Mouse (Mus musculus): ENCODE measurements around the gene Lrrc25.

Lrrc25 gene

DNA sequence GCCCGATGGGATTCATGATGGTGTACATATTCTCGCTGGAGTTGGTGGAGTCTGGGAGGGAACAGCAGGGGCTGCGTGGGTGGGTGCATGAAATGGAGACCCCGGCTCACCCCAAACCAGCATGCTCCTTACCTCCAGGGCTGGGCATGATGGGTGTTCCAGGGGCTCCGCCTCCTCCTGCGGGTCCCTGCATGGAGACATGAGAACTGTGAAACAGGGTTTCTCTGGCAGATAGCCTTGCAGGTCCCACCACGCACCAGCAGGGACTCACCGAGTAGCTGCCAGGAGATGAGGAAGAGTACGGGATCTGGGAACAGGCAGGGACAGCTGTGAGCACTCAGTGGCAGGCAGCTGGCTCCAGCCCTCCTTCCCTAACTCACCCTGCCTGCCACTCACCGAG lies 17.2 kb upstream of the Lrrc25 start:
- in situ Hi-C loops (cut with MboI; ENCODE audit: low sequenced_read_pairs), result no loop called here

DNA sequence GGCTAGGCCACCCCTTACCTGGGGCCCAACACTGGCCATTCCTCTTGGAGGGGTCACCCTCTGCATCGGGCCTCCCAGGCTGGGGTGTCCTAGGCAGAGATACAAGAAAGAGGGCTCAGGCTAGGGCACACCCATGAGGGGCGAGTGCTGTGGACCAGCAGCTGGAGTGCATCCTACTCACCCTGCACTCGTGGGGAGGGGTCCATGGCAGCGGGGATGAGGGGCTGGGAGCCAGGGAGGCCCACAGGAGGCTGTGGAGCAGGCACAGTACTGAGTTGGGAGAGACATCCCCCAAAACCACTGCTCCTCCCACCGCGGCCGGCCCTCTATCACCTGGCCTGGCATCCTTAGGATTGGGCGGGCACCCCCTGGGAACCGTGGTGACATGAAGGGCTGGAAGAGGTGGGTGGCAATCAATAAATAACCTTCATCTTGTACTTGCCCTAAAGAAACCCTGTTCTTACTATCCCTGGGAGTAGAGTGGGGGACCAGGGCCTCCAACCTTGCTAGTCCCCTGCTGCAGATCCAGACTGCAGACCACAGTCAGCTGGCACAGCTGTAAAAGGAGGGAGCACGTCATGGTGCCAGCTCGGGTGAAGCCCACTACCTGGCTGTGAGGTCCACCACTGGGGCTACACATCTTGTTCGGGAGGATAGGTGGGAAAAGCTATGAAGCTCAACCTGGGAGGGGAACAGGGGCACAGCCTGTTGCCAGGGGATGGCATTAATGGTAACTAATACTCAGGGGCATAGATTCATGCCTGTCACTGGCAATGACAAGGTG lies 16.3 kb upstream of the Lrrc25 start:
- in situ Hi-C loops (cut with MboI; ENCODE audit: low sequenced_read_pairs), result no loop called here

DNA sequence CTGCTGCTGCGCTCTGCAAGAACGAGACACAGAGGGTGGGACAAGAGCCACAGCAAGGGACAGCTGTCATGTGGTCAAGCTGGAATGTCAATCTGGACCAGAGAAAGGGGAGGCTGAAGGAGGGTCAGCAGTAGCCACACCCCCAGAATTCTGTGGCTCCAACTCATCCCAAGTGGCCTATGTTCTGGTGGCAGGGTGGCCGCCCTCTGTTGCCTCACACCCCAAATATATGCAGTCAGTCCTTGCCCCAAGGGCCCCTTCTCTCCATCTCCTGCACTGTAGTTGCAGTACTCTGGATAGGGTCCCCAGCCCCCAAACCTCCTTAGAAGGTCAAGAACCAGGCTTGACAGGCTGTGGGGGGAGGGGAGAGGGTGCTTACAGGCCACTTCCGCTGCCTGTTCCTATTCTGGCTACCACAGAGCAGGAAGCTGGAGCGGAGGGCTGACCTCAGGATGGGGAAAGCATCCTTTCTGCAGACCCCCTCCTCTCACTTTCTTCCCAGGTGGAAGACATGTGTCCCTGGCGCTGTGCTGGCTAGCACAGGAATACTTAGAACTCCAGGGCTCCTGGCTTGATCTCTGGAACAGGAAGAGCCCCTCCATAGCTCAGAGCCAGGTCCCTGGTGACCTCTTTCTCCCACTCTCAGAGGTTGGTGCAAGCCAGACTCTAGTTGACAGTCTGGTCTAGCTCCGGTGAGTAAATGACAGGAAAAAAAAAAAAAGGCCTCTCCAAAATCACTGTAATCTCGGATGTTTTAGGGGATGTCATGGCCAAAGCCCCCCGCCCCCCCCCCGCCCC lies 15.3 kb upstream of the Lrrc25 start:
- in situ Hi-C loops (cut with MboI; ENCODE audit: low sequenced_read_pairs), result no loop called here

DNA sequence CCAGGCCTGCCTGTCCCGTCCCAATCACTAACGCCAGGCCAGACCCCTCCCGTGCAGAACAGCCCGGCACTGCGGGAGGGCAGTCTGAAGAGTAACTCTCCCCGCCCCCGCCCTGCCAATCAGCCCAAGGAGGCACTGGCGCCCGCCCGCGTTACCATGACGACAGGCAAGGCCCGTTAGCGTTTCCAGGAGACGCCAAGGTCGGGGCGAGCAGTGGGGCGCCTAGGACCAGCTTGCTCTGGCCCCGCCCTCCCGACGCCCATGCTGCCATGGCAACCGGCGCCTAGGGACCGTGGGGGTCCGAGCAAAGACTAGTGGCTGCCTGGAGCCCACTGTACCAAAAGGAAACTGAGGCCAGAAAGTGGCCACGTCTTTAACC lies 14.7 kb upstream of the Lrrc25 start:
- in situ Hi-C loops (cut with MboI; ENCODE audit: low sequenced_read_pairs), result no loop called here

DNA sequence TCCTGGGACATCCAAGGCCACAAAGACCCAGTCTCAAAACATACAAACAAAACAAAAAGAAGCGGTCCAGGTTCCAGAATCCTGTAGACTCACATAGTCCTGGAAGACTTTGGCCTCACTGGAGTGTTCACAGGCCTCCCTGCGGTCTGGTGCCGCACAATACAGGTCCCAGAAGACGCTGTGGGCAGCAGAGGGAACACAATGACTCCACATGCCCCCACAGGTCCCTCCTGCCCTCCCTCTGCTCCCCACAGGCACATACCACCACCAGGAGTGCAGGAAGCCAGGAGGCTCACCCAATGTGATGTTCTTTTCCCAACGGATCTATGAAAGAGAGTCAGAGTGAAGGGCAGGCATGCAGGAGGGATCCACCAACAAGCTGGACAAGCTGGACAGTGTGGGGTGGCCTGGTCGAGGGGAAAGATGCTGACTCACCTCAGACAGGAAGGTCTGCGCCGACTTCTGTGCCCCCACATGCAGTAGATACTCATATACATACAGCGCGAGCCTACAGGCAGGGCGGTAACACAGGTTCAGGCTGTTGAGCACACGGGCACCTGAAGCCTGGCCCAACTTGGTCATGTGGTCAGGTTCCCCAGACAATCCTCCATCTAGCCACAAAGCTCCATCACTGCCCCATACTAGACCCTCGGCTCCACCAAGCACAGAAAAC lies 13.7 kb upstream of the Lrrc25 start:
- in situ Hi-C loops (cut with MboI; ENCODE audit: low sequenced_read_pairs), result no loop called here

DNA sequence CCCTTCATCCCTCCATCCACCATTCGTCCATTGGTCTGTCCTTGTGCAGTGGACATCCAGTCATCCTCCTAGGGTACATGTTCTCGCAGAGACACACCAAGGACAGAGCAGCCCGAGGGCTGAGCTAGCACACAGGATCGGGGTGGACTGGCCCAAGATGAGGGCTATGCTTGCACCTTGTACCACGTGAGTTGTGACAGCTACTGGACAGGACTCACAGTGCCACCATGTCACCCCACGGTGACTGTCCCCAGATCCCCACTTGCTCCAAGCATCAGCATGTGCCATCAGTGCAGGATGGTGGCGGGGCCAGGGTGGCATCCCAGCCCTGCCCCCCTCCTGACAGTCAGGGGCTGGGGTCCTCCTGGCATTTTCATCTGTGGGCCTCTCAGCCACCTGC lies 11.4 kb upstream of the Lrrc25 start:
- in situ Hi-C loops (cut with MboI; ENCODE audit: low sequenced_read_pairs), result no loop called here

DNA sequence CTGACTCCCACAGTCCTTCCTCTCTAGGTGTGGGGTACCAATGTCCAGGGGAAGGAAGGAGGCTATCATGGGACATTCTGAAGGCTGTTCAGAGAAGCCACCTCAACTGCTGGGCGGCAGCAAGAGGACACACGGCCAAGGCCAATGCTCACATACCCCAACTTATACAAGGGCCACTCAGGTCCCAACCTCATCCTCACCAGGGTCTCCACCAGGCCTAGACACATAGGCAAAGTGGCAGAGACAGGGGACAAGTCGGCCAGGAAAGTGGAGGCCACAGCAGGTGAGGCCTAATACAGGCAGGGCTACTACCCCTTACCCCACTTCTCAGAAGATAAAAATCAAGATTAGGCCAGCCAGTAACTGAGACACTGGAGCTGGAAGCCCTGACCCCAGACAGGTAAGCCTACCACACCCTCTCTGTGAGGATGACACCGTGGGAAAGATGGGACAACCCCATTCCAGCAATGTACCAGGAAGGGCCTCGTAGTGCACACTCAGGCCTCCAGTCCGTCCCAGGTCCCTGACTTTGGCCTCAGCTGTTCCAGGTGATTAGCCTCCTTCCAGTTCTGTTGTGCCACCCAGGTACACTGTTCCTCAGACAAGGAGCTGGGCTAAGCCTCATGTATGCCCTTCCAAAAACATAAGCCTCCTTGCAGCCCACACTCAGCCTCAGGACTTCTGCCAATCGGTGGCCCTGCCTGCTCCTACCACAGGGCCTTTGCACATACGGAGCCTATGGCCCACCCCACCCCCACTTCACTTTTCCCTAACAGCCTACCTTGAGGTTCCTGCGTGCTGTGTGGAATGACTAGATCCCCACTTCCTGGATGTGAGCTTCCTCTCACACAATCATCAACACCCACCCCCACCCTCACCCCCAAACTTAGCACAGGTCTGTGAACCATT lies 9.8 kb upstream of the Lrrc25 start:
- in situ Hi-C loops (cut with MboI; ENCODE audit: low sequenced_read_pairs), result no loop called here

DNA sequence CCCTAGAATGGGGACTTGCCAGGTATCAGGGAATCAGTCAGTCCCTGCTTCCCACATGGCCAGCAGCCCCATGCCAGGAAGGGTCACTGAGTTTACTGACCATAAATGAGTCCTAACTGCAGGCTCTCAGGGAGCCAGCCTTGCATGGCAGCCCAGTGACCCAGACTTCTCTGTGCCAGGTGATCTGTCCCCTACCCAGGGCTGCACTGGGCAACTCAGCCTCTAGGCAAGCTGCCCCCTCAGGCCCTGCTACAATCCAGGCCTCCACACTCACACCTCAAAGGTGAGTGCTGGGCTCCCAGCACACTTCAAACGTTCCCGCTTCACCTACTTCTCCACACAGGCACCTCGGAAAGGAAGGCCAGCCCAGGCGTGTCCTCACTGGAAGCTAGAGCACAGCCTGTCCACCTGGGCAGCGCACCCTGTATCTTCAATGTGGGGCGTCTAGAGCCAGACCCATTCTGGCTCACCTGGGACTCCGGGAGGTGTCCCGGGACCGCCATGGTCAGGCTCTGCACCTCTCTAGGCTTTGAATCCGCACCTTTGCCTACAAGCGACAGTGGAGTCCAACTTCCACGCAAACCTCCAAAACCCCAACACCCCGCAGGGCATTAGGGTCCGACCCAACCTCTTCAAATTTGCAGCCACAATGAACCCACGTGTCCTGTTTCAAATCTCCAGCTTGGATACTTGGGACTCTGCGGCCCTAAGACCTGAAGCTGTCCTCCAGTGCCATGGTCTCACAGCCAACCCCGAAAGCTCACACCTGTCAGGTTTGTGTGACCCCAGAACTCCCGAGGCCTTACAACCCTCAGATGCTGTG lies 9.0 kb upstream of the Lrrc25 start:
- in situ Hi-C loops (cut with MboI; ENCODE audit: low sequenced_read_pairs), result no loop called here

DNA sequence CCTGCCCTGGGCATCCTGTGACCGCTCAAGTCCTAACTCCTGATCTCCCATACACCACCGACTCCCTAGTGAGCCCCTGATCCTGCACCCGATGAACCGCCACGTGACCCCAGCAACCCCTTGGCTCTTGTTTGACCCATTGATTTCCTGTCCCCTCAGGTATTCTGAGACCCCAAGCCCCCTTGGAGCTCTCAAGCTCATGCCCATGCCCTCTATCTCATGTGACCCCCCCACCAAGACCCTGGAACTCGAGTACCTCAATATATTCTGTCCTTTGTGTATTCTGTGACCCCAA lies 8.4 kb upstream of the Lrrc25 start:
- in situ Hi-C loops (cut with MboI; ENCODE audit: low sequenced_read_pairs), result no loop called here

DNA sequence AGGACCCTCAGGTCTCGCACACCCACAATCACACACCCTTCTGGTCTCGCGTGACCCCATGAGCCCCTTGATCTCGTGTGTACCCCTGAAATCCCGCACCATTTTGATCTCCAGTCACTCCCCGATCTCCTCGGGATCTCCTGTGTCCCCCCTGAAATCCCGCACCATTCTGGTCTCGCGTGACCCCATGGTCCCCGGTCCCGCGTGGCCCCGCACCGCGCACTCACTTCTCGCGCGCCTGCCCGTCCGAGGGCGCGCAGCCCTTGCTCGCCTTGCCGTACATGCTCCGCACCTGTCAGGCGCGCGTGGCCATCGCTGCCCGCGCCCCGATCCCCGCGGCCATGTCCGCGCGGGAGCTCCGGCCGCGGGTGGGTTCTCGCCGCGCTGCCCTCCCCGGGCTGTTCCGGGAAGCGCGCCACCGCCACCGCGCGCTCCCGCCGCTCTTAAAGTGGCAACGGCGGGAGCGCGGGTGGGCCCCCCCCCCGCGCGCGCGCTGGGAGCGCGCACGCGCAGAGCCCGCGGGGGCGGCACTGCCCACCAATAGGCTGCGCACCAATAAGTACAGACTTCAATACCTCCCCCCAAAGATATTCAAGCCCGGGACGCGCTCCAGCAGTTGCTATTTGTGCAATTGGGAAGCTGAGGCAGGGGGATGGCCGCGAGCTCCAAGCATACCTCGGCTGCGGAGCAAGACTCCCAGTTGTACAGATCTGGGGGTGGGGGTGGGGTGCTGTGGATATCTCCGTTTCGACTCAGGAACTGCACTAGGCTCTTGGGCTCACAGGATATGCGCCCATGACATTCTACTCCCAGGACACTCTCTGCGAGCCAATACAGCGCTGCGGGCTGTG lies 7.8 kb upstream of the Lrrc25 start:
- in situ Hi-C loops (cut with MboI; ENCODE audit: low sequenced_read_pairs), result no loop called here

DNA sequence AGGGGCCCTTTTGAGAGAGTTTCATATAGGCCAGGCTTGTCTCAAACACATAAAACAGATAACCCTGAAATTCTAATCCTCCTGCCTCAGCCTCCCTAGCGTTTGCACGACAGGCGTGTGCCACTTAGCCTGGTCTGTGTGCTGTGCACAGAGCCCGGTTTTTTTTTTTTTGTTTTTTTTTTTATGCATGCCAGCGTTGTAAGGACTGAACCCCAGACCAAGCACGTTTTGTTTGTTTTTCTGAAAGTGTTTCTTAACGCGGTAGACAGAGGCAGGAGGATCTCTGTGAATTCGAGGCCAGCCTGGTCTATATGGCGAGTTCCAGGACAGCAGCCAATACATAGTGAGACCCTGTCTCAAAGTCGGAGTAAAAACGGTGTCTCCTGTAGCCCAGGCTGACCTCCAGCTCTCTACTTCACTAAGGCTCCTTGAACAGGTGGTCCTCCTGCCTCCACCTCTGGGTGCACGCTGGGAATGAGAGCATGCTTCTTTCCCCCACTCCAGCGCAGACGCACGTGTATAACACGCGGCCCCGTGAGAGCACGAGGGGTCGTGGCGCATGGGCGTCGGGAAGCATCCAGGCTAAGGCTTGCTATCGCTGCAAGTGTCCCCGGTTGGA lies 7.1 kb upstream of the Lrrc25 start, which contains the start of gene Ssbp4:
Gene Ssbp4, minus strand, starts transcription at position 124 of the 619 bp plus-strand sequence.
- in situ Hi-C loops (cut with MboI; ENCODE audit: low sequenced_read_pairs), result no loop called here

DNA sequence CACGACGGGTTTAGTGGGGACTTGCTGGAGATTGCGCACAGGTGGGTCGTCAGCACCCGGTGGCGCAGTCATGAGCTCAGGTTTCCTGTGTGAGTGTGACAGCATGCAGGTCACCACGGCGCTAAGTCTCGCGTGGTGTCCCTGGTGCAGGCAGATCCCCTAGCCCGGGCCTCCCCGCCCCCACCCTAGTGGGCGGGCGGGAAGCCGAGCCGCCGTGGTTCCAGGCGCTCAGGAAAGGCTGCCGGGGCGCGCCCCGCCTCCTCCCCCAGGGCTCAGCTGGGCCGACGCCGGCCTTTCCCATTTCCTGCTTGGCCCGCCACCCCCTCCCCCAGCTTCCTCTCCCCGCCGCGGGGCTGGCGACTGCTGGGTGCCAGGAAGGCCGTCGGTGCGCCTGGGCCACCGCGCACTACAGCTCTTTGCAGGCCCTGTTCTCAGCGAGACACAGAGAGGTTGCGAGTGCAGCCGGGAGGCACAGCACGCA lies 6.5 kb upstream of the Lrrc25 start:
- in situ Hi-C loops (cut with MboI; ENCODE audit: low sequenced_read_pairs), result no loop called here

DNA sequence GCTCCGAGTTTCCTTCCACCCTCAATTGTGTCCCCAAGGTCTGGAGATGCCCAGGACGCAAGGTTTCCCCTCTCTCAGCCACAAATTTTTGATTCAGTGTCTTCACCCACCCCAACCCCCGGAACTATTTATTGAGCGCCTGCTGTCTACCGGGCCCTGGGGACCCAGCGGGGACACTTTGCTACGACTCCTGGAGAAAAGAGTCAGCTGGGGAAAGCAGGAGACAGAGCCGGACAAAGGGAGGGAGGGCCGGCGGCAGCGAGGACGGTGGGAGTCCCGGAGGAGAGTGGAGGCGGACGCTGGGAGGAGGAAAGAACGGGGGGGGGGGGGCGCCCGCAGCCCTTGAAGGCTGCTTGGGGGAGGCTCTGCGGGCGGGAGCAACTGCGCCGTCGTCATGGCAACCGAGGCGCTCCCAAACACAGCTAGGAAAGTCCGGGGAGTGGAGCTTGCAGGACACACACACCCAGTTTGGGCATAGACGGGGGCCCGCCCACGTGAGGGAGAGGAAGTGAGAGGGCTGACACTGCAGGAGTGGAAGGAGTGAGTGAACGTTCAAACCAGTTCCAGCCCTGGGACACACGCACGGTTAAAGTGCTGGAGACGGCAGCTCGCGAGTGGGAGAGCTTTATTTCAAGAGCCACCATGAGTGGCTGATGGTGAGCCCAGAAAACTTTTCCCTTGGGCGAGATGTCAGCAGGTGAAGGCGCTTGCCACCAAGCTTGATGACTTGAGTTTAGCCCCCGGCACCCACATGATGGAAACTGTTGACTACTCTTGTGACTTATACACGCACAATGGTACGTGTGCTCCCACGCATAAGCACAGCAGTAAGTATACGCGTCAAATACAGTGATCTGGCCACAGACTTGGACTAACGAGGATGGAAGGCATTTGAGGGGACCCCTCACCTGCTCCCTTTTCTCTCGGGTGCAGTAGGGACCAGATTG lies 5.8 kb upstream of the Lrrc25 start:
- in situ Hi-C loops (cut with MboI; ENCODE audit: low sequenced_read_pairs), result no loop called here

DNA sequence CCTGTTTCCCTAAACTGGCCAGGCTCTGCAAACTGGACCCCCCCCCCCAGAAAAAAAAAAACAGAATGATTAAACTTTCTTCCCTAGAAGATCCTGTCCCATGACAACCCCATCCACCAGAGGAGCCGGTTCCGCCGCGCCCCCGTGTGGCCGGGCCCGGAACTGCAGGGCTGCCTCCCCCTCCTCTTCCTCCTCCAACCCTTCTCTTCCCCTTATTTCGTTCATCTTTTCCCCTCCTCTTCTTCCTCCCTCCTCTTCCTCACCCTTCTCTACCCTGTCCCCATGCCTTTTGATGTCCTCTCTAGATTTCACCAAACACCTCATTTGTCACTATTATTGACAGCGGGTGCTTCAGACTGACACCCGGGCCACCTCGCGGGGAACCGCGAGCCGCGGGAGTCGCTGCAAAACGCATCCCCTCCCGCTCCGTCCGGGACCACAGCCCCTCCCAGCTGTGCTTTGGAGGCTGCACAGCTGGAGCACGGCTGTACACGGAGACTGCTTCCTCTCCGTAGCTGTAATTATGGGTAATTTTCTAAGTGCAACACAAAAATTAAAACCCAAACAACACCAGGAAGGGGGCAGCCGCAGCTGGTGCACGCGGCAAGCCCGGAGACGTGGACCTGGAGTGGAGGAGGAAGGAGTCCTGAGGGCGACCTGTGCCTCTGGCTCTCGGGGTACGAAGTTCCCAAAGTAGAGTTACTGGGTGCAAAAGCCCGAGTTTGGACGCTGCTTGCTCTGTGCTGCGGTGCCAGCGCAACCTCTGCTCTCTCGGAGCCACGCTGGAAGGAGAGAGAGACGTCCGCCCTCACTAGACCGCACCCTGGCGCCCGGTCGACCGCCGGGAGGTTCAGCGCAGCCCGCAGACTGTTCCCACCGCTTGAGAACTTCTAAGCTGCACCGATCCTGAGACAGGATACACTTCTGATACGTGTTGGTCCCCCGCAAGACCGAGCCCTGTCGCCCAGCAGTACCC lies 4.9 kb upstream of the Lrrc25 start:
- in situ Hi-C loops (cut with MboI; ENCODE audit: low sequenced_read_pairs), result no loop called here

DNA sequence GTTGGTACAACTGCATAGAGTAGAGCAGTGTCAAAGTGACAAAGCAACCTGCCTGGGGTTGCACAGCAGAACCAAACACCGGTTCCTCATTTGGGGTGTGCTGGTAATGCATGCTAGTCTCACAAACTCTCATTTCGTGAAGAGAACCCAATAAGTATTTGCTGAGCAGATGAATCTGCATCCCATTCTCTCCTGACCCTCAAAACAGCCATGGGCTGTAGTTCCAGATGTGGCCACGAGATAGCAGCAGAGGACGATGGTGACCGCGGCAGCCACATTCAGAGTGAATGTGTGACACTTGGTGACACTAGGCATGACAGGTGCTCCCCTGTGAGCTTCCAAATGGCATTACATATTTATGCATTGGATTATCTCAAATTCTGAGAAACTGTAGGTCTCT lies 4.1 kb upstream of the Lrrc25 start:
- in situ Hi-C loops (cut with MboI; ENCODE audit: low sequenced_read_pairs), result no loop called here

DNA sequence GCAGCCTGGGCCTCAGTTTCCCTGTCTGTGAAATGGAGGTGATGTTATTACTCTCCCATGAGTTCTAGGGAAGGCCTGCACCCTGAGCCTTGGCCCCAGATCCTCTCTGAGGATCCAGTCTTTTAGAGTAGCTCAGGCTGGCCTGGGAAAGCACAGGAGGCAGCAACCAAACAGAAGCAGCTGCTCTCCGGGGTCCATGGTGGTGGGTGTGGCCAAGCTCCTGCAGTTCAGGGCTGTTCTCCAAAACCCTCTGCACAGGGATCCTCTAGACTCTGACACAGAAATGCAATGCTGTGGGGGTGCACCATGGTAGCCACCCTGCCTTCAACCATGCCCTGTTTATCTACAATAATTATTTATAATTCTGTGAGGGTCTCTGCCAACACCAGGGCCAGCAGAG lies 2.2 kb upstream of the Lrrc25 start:
- in situ Hi-C loops (cut with MboI; ENCODE audit: low sequenced_read_pairs), result no loop called here
